Mouse (Mus musculus) bone marrow, adult 2 months (tissue): Measurements from ENCODE around the gene Usp20.

Experiments
- CTCF ChIP-seq: fragments of 200-500 bp; IDR thresholded peaks from 2 replicates; pipeline ENCODE4 v1.5.1; 2011; ENCODE audit warnings: low read length, control low read depth; ENCODE audit not compliant: control insufficient read depth, insufficient read depth
- POLR2A ChIP-seq: fragments of 200-500 bp; IDR thresholded peaks from 2 replicates; pipeline ENCODE4 v1.6.1; 2011; ENCODE audit warnings: low read depth, mild to moderate bottlenecking, control low read depth, low read length, borderline replicate concordance; ENCODE audit not compliant: control insufficient read depth

DNA sequence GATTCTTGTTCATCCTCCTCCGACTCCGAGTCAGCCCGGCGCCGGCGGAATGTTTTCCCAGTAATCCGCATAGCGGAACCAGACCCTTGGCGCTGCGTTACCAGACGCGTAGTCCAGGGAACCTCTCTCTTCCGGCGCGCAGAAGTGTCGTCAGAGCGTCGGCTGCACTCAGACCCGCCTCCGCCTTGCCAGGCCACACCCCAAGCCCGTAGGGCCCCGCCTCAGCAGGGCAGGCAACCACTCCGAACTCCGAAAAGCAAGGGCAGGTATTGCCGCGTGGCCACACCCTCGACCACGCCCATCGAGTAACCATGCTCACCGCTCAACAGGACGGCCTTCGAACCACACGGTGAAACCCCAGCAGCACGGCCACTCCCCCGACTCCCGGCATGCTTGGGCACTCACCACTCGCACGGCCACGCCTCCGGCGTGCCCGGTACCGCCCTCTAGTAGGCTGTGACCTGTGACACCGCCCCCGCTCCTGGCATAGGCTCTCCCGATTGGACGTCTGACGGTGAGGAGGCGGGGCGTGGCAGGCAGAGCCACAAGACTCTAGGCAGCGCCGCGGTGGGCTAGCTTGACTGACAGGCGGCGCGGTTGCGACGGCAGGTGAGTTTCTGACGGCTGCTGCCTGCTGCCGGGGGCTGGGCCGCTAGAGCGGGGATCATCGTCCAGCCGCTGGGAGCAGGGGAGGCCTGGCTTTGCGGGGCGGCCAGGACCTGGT, at the start of gene Usp20, which contains the start of gene BC005624:
- TF ChIP-seq CTCF (peak; percentile 15; the same call in 1 of the 2 replicates), POLR2A (peak; percentile 53; the same call in 1 of the 2 replicates)
